Comparison of ENCODE assay signal across 11 mouse cellular contexts in the genomic region with DNA sequence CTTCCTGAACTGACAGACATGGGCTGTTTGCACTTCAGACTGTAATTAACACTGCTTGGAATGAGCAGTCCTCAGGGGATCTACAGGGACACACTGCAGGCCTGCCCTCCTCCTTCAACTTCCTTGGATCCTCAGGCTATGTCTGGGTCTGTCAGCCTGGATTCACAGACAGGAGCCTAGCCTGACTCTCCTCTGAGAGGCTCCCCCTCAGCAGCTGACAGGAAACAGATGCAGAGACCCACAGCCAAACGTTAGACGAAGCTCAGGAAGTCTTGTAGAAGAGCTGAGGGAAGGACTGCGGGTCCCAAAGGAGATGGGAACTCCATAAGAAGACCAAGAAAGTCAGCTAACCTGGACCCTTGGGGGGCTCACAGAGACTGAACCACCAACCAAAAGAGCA. TPM values are rescaled to one million over a fixed set of nuclear protein-coding genes. Genes with fewer than 3 reads are reported as not detected.
DNase-seq lines count a peak whose midpoint lies in the region; ATAC-seq lines count a peak whose summit lies in the region.
"Had no signal": no experiment of that assay in that cellular context is flagged by ENCODE, and none has a peak within 500 bp of the region (broad histone marks: within the 10 kb centered on the region; RNA-seq: fewer than 3 reads in every experiment).

No protein-coding gene starts in this region.

- peak; percentile 49 for ATAC-seq in megakaryocyte progenitor cell, adult 5-6 weeks (replicated peaks; ENCODE audit: poor library complexity)

- DNase-seq in kidney, postnatal 4 days: peak; percentile 17 to 36
- DNase-seq in kidney, adult 8-10 months: no peak
- DNase-seq in brain, adult 2 months (ENCODE audit: low read depth, low spot score): peak; percentile 29
- DNase-seq in embryonic facial prominence, embryonic 10.5 days (ENCODE audit: low spot score): peak; percentile 17
- no peak for DNase-seq in spleen, adult 12 weeks (ENCODE audit: low spot score)
- DNase-seq in layer of hippocampus, postnatal 25 days (ENCODE audit: extremely low spot score in 1 of 2, low spot score in 1 of 2): no peak
- DNase-seq: cerebellum, adult 9-10 months; right cerebral cortex, postnatal 4 days had no signal

- no peaks in the 10 kb centered on the region for H3K27me3 ChIP-seq in embryonic facial prominence, embryonic 10.5 days (replicated peaks; ENCODE audit: low read depth, poor library complexity, severe bottlenecking)
- H3K27me3 ChIP-seq: hindbrain, embryonic 13.5 days; limb, embryonic 12.5 days had no signal

- WGBS in embryonic facial prominence, embryonic 10.5 days: 37% methylated on average over 3 of the region's 3 CpGs

- peak overlapping the region; percentile 59; the same call in 1 of the 2 replicates for H3K27ac ChIP-seq in embryonic facial prominence, embryonic 10.5 days (replicated peaks)
- H3K27ac ChIP-seq: hindbrain, embryonic 13.5 days; limb, embryonic 12.5 days had no signal

- H3K9me3 ChIP-seq in embryonic facial prominence, embryonic 10.5 days: 0 out of 2 replicates have a peak, but pooled peaks cover 6% of the 10 kb centered on the region
- H3K9me3 ChIP-seq: hindbrain, embryonic 13.5 days; limb, embryonic 12.5 days had no signal

- no peak overlapping the region for H3K4me3 ChIP-seq in embryonic facial prominence, embryonic 10.5 days
- H3K4me3 ChIP-seq: hindbrain, embryonic 13.5 days; limb, embryonic 12.5 days had no signal

- H3K36me3 ChIP-seq in embryonic facial prominence, embryonic 10.5 days (replicated peaks): peaks cover 10% of the 10 kb centered on the region; the same call in 1 of the 2 replicates

- H3K4me1 ChIP-seq in embryonic facial prominence, embryonic 10.5 days: peaks cover 36% of the 10 kb centered on the region

RNA-seq across cellular contexts. Expression of gene Tacr2, which starts 54.2 kb away (rescaled TPM):
- not detected in 2 replicates for polyA plus RNA-seq in embryonic facial prominence, embryonic 10.5 days (2016; fragmentation: Nextera tagmentation; extraction: Ambion mirVana)
- total RNA-seq in megakaryocyte progenitor cell, adult 5-6 weeks (2015): not detected in 2 replicates
- not detected in 2 replicates for total RNA-seq in megakaryocyte progenitor cell, adult 5-6 weeks (2017)
- total RNA-seq in layer of hippocampus, postnatal 25 days (2021): under 1 TPM in 1 of 2 experiments, not detected in 1; 0.20 TPM
- polyA plus RNA-seq: hindbrain, embryonic 13.5 days; limb, embryonic 12.5 days had no signal

Comparison
In these comparisons a context has a peak if more than half of its experiments do, and no peak if none do; other contexts are left out.
1. DNase-seq: peak in kidney, postnatal 4 days (2 of 2), brain, adult 2 months (single experiment) and embryonic facial prominence, embryonic 10.5 days (single experiment); none in kidney, adult 8-10 months (0 of 2), spleen, adult 12 weeks (single experiment) and layer of hippocampus, postnatal 25 days (0 of 2).